Mouse (Mus musculus) limb, embryonic 14.5 days (tissue): Measurements from ENCODE around the gene Trim9. TPM values are rescaled to one million over a fixed set of nuclear protein-coding genes. Genes with fewer than 3 reads are reported as not detected.

ENCODE experiments used
- ATAC-seq: fragments of 200-750 bp; cut with Nextera tagmentation; 2 replicates; pipeline ENCODE4 v1.8.0; 2017; ENCODE audit warnings: low read depth, moderate number of reproducible peaks, moderate TSS enrichment; ENCODE audit not compliant: low FRiP score
- DNase-seq: peaks from one replicate; pipeline ENCODE4 v3.0.0-alpha.2; 2015; ENCODE audit warnings: low spot score
- H3K27ac ChIP-seq: fragments of 300-500 bp; sonication (generic); replicated peaks from 2 replicates; pipeline ENCODE4 v1.5.1; 2014; ENCODE audit warnings: low read depth, mild to moderate bottlenecking, low read length, moderate library complexity, mixed read lengths
- H3K27me3 ChIP-seq: fragments of 300-500 bp; sonication (generic); 2 replicates; pipeline ENCODE4 v1.6.1; 2014; ENCODE audit warnings: low read length, mixed read lengths; ENCODE audit not compliant: control insufficient read depth, insufficient read depth
- H3K36me3 ChIP-seq: fragments of 300-500 bp; sonication (generic); 2 replicates; pipeline ENCODE4 v1.6.1; 2014; ENCODE audit warnings: mild to moderate bottlenecking, low read length, moderate library complexity, mixed read lengths; ENCODE audit not compliant: control insufficient read depth, insufficient read depth
- H3K4me1 ChIP-seq: fragments of 300-500 bp; sonication (generic); 2 replicates; pipeline ENCODE4 v1.6.1; 2014; ENCODE audit warnings: antibody characterized with exemption, low read length, mixed read lengths; ENCODE audit not compliant: control insufficient read depth, insufficient read depth
- H3K4me2 ChIP-seq: fragments of 300-500 bp; sonication (generic); replicated peaks from 2 replicates; pipeline ENCODE4 v1.6.1; 2014; ENCODE audit warnings: low read depth, mild to moderate bottlenecking, low read length, moderate library complexity; ENCODE audit not compliant: severe bottlenecking
- H3K4me3 ChIP-seq: fragments of 300-500 bp; sonication (generic); replicated peaks from 2 replicates; pipeline ENCODE4 v1.5.1; 2014; ENCODE audit warnings: low read length
- H3K9ac ChIP-seq: fragments of 300-500 bp; sonication (generic); 2 replicates; pipeline ENCODE4 v1.6.1; 2014; ENCODE audit warnings: mild to moderate bottlenecking, low read depth, low read length, moderate library complexity; ENCODE audit not compliant: severe bottlenecking
- H3K9me3 ChIP-seq: fragments of 300-500 bp; sonication (generic); 2 replicates; pipeline ENCODE4 v1.6.1; 2016; ENCODE audit warnings: low read length; ENCODE audit not compliant: control insufficient read depth
- POLR2A ChIP-seq: fragments of 200-500 bp; IDR thresholded peaks from 2 replicates; pipeline ENCODE4 v1.8.0; 2012; ENCODE audit warnings: inconsistent platforms, mild to moderate bottlenecking, moderate library complexity, borderline replicate concordance; ENCODE audit not compliant: insufficient read depth, insufficient read length; ENCODE audit errors: extremely low read depth
- WGBS: fragments of 180-500 bp; shearing (Covaris S2); extraction: QIAGEN DNeasy Blood & Tissue Kit; methylation state at CpG from one replicate; pipeline ENCODE4 v1.1.7; 2014; 5-methylcytosine and 5-hydroxymethylcytosine counted together
- polyA plus RNA-seq, 2 experiments: library from polyadenylated mRNA; depleted of rRNA in 1 of 2; stranded (reverse) in 1 of 2; unstranded in 1 of 2; fragments of >200 nt; fragmentation: Nextera tagmentation in 1 of 2; extraction: Ambion mirVana in 1 of 2; gene quantifications; 2 replicates each; pipeline versions ENCODE4 v1.2.1 to v1.2.3; 2012 to 2014

The Trim9 gene
- polyA plus RNA-seq, 2 experiments = 0.95 to 1.0 TPM

DNA sequence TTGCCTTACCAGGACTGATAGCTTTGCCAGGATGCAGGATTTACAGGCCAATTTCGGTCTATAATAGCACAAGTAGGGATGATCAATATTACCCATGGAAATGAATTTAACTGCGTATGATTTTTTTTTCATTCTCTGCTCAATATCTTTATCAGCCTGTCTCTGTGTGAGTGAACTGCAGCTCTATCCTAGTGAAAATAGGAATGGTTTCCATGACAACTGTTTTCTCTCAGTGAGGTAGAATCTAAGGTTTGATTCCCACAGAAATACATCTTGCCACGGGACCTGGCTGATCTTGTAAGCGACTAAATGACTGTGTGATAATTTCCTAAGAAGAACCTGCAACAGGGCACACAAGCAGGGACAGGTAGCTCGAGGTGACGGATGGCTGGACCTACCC lies 43.4 kb downstream of the Trim9 start:
- Histone ChIP-seq H3K27ac (no peak overlapping the region), H3K4me3 (no peak overlapping the region), H3K4me1 (no peaks in the 10 kb centered on the region), H3K4me2 (no peak overlapping the region), H3K9ac (no peak overlapping the region), H3K9me3 (no peaks in the 10 kb centered on the region), H3K27me3 (no peaks in the 10 kb centered on the region), H3K36me3 (no peaks in the 10 kb centered on the region)
- no peak for TF ChIP-seq POLR2A
- ATAC-seq (no peak), DNase-seq (no peak)
- 78% methylated on average over 6 of the region's 6 CpGs for WGBS

DNA sequence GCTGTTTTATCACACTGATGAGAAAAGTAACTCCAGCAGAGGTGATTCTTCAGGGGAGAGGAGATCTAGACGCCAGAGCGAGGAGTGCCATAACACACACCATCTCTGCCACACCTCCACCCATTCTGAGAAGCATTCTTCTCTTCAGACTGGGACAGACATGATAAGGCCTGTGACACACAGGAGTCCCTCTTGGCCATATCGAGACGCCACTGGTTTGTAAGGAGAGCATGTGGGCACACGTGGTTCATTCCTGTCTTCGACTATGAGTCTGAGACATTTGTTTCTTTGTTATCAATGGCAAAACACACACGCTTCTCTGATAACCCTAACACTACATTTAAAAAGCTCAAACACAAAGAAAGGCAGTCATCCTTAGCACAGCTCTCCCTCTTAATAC lies 43.9 kb downstream of the Trim9 start:
- Histone ChIP-seq H3K9me3 (no peaks in the 10 kb centered on the region), H3K4me1 (no peaks in the 10 kb centered on the region), H3K27me3 (no peaks in the 10 kb centered on the region), H3K27ac (no peak overlapping the region), H3K36me3 (no peaks in the 10 kb centered on the region), H3K4me3 (no peak overlapping the region), H3K9ac (no peak overlapping the region), H3K4me2 (no peak overlapping the region)
- DNase-seq (no peak), ATAC-seq (no peak)
- no peak for TF ChIP-seq POLR2A
- 92% methylated on average over 7 of the region's 7 CpGs for WGBS

DNA sequence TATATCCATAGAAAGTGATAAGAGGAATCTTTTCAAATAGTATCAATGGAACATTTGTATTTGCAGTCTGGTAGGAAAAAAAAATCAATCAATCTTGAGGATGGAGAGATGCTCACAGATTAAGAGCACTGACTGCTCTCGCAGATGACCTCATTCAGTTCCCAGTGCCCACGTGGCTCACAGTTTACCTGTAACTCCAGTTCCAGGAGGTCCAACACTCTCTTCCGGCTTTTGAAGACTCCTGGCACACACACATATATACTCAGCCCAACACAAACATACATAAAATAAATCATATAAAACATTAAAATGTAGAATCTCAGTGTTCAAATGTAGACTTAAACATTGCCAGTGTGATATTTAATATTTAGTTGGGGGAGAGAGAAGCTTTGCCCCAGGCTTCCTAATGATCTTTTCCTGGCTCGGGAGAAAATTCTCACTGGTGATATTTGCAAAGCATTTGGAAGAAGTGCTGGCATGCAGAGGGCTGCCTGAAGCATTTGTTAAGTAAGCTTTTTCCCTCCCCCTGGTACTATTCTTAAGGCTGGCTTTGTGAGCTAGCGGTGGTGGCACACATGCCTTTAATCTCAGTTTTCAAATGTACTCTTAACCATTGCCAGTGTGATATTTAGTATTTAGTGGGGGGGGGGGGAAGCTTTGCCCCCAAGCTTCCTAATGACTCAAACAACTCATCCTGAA lies 45.2 kb downstream of the Trim9 start:
- Histone ChIP-seq H3K4me3 (no peak overlapping the region), H3K9me3 (no peaks in the 10 kb centered on the region), H3K27ac (no peak overlapping the region), H3K4me1 (no peaks in the 10 kb centered on the region), H3K9ac (no peak overlapping the region), H3K36me3 (no peaks in the 10 kb centered on the region), H3K4me2 (no peak overlapping the region), H3K27me3 (no peaks in the 10 kb centered on the region)
- DNase-seq = no peak
- WGBS = 60% methylated on average over 5 of the region's 5 CpGs
- ATAC-seq = no peak
- no peak for TF ChIP-seq POLR2A

DNA sequence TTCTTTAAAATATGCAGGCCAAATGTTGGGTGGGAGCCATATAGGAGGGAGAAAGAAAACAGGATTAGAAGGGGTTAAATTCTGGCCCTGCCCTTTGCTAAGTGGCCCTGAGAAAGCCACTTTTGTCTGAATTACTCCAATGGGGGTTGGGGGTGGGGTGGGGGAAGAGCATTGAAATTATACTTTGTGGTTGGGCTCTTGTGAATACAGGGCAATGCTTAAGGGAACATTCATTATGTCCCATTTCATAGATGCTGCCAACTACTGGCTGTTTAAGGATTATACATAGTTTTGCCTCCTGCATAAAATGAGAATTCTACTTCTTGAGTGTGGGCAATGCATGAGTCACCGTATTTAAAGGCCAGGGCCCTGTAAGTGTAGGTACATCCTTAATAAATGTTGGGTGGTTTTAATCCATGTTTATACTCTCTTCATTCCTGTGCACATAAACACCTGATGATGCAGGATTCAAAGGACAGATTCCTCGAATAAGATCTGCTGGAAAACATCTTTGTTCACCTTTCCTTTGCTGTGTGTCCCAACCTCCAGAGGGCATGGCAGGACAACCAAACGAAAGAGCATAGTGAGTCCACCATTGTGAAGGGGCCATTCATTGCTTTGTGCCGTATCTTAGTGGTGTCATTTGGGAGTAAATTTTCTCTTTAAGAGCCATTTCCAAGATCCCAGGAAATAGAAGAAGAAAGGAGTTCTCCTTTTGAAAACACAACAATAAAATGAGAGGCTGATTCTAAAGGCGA lies 53.3 kb downstream of the Trim9 start:
- no peak overlapping the region for H3K9ac ChIP-seq
- H3K27ac ChIP-seq = no peak overlapping the region
- H3K4me2 ChIP-seq = no peak overlapping the region
- H3K36me3 ChIP-seq = no peaks in the 10 kb centered on the region
- no peak for TF ChIP-seq POLR2A
- H3K9me3 ChIP-seq = no peaks in the 10 kb centered on the region
- no peak overlapping the region for H3K4me3 ChIP-seq
- no peaks in the 10 kb centered on the region for H3K4me1 ChIP-seq
- no peaks in the 10 kb centered on the region for H3K27me3 ChIP-seq
- 76% methylated on average over 5 of the region's 5 CpGs for WGBS
- no peak for ATAC-seq
- no peak for DNase-seq

DNA sequence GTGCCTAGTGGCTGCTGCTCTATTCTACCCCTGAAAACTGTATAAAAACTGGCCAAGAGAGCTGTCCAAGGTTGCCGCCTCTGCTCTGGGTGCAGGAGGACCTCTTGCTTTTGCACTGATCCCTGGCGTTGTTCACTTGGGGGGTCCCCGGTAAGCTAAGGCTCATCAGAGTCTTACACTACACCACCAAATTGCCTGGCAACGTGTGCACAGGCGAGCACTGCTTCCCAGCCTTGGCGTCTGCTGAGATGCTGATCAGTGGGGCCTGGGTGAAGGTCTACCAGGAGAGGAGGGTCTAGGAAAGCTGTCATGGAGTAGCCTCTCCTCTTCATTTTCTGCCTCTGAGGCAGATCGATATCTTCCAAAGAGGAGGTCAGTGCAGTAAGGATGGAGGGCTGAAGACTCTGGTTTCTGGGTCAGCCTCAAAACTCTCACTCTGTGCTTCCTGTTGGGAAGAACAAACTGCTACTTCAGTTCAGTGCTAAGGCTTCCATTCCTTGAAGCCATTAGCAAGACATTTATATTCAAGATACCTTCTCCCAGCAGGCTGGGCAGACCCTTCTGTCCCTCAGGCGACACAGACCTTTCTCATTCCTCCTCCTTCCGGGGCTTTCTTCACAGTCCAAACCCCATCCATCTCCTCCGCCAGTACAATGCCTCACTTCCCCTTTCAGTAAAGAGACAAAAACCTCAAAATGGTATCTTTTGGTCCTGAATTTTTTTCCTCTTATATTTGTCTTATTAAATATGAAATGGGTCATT lies 54.1 kb downstream of the Trim9 start:
- no peak overlapping the region for H3K27ac ChIP-seq
- no peaks in the 10 kb centered on the region for H3K36me3 ChIP-seq
- H3K27me3 ChIP-seq = no peaks in the 10 kb centered on the region
- no peak overlapping the region for H3K9ac ChIP-seq
- H3K4me1 ChIP-seq = no peaks in the 10 kb centered on the region
- WGBS = 80% methylated on average over 10 of the region's 10 CpGs
- no peak for DNase-seq
- TF ChIP-seq POLR2A = no peak
- H3K4me3 ChIP-seq = no peak overlapping the region
- ATAC-seq = no peak
- H3K9me3 ChIP-seq = no peaks in the 10 kb centered on the region
- no peak overlapping the region for H3K4me2 ChIP-seq
